Mouse (Mus musculus) adrenal gland, postnatal 4 days (tissue): ENCODE data around the gene Sectm1b. TPM values are rescaled to one million over a fixed set of nuclear protein-coding genes. Genes with fewer than 3 reads are reported as not detected.
"Not testable (repeated sequence)": the region's sequence is repeated elsewhere in the genome, so short reads cannot be mapped to it uniquely, and the experiment has no call there.

Experiments
- DNase-seq, 2 experiments: peaks; one replicate each; pipeline ENCODE4 v3.0.0; 2021 to 2022; ENCODE audit warnings: low spot score in 2 of 2, mixed read lengths in 2 of 2
- total RNA-seq, 2 experiments: library from RNA; stranded (reverse); gene quantifications; 2 replicates each; pipeline ENCODE4 v1.2.3; 2021

Gene Sectm1b
- total RNA-seq, 2 experiments from 2014 or later, result 0.48 TPM

- DNase-seq, result no peak
Measured at GRCm38 (mm10) chr11:121075655-121076054, 12.3 kb upstream of the Sectm1b start.

DNA sequence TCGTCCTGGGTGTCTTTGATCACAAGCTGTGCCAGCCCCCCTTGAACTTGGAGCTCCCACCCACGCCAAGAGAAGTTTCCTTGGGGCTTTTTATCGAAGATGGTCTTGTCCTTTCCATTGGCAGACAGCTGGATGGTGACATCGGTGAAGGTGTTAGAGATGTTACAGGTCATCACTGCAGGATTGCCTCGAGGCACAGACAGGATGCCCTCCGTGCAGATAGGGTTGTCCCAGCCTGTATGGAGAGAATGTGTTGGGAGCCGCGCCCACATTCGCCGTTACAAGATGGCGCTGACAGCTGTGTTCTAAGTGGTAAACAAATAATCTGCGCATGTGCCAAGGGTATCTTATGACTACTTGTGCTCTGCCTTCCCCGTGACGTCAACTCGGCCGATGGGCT lies 6.3 kb upstream of the Sectm1b start:
- DNase-seq, result not testable (repeated sequence)

DNA sequence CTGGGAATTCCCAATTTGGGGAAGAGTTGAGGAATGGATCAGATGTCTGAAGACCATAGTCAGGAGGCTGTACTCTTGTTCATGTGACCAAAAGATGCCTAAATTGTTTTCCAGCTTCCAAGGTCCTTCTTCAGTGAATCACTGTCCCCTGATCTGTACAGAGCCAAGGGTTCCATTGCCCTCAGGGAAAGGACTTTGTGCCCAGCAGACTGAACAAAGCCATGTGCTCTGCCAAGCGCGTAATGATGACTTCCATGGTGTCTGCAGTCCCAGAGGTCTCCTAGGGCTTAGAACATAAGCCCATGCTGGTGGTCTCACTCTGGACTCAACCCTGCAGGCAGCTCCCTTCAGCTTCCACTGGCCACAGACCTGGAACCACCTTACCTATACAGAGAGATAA lies 4.5 kb upstream of the Sectm1b start:
- DNase-seq, result no peak

- DNase-seq, result no peak
Measured at GRCm38 (mm10) chr11:121064197-121064596, 828 bp upstream of the Sectm1b start.

GRCm38 (mm10) chr11:121061615-121062014 lies 1.8 kb downstream of the Sectm1b start:
- no peak for DNase-seq

DNA sequence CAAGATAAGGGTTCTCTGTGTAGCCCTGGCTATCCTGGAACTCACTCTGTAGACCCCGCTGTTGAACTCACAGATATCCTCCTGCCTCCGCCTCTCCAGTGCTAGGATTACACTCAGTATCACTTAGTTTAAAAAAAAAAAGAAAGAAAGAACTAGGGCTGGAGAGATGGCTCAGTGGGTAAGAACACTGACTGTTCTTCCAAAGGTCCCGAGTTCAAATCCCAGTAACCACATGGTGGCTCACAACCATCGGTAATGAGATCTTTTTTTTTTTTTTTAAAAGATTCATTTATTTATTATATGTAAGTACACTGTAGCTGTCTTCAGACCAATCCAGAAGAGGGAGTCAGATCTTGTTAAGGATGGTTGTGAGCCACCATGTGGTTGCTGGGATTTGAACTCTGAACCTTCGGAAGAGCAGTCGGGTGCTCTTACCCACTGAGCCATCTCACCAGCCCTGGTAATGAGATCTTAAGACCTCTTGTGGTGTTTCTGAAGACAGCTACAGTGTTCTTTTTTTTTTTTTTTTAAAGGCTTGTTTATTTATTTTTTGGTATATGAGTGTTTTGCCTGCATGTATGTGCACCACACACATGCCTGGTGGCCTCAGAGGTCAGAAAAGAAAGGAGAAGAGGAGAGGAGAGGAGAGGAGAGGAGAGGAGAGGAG lies 2.8 kb downstream of the Sectm1b start:
- DNase-seq, result not testable (repeated sequence)

- DNase-seq, result no peak
Measured at GRCm38 (mm10) chr11:121059471-121059870, 3.9 kb downstream of the Sectm1b start.

DNA sequence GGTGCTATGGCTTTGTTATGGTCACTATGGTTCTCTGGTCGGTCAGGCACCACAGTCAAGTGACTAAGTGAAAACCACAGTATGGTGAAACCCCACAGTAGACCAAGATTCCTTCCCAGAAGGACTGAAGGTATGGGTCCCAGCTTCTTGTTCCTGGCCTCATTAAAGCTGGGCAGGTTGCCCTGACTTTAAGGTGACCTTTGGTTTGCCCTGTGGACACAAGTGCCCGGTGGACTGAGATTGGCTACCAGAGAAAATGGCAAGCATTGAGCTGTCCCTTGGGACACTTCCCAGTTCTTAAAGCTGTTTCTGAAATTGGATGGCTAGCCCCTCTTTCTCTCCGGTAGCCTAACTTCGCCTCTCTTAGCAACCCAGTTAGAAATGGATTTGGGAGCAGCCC lies 4.4 kb downstream of the Sectm1b start:
- DNase-seq, result no peak

- DNase-seq, result no peak
Measured at GRCm38 (mm10) chr11:121058122-121058521, 5.2 kb downstream of the Sectm1b start.

DNA sequence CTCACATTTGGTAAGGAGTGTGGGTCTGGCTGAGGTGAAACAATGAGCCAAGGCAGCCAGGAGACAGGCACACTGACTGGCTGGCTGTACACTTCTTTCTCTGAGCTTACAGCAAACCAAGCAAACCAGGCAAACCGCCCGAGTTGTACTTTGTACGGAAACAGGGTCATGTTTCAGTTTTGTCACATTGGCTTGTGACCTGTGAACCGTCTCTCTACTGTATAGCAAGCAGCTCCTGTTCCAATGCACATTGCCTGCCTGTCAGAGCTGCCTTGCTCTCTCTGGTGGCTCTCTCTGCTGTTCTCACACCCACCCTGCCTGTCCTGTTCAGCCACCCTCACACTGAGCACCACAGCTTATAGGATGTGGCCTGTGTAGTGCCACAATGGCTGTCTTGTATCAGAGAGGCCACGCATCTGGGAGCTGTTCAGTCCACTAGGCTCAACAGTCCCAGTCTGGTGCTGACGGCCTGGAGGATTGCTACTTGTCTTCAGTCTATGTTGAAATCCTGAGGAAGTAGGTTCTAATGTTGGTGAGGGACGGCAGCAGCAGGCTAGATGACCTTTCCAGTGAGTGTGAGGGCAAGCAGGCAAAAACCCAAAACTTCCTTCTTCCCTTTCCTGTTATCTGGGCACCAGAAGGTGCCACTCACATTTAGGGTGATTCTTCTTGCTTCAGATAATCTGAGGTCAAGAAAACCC lies 6.7 kb downstream of the Sectm1b start:
- no peak for DNase-seq

DNA sequence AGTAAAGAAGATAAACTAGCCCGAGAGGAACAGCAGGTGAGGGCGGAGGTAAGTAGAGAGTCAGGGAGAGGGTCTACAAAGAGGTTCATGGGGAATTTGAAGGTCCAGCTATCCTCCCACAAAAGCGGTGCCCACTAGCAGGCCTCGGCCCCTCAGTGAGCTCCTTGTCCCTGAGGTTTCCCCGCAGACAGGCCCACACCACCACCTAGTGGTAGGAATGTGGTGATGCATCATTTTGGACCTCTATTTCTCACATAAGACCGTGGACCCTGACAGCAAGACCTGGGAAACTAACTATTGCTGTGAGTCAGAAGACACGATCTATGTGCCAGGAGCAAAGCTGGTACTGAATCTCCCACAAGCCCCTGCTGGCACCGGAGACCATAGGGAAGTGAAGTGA lies 9.8 kb downstream of the Sectm1b start:
- DNase-seq, result peak; percentile 44 to 50

GRCm38 (mm10) chr11:121052387-121052786 lies 11.0 kb downstream of the Sectm1b start:
- DNase-seq, result no peak

- DNase-seq, result no peak
Measured at GRCm38 (mm10) chr11:121051793-121052192, 11.6 kb downstream of the Sectm1b start.

DNA sequence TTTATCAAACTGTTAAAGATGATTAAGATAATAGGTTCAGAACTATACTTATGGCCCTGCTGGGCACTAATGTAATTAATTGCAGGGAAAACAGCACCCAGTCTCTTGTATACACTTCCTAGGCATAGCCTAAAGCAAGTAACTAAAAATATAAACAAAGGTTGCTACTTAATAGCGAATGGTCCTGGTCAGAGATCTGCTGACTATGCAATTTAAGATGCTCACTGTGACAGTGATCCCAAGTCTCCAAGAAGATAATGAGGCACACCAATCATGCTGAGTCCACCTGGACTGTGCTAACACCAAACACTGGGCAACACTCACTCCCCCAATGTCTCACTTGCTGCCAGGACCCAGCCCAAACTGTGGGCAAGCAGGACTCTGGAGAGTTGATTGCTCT lies 13.5 kb downstream of the Sectm1b start:
- no peak for DNase-seq

DNA sequence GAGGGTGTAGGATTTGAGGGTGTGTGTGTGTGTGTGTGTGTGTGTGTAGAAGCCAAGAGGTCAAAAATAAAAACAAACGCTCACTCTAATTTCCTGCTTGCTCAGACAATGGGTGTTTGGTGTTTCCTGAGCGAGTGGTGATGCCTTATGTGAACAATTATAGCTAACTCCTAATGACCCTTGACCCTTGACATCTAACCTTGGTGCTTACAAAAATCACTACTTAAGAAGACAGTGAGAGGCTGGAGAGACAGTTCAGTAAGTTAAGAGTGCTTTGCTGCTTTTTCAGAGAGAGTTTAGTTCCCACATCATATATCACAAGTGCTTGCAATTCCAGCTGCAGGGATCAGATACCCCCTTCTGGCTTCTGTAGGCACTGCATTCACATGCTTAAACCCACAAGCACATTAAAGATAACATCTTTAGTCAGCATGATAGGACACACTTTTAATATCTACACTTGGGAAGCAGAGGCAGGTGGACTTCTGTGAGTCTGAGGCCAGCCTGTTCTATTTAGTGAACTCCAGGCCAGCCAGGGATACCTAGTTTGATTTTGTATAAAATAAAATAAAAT lies 15.5 kb downstream of the Sectm1b start:
- no peak for DNase-seq

- DNase-seq, result no peak
Measured at GRCm38 (mm10) chr11:121045286-121045685, 18.1 kb downstream of the Sectm1b start.

DNA sequence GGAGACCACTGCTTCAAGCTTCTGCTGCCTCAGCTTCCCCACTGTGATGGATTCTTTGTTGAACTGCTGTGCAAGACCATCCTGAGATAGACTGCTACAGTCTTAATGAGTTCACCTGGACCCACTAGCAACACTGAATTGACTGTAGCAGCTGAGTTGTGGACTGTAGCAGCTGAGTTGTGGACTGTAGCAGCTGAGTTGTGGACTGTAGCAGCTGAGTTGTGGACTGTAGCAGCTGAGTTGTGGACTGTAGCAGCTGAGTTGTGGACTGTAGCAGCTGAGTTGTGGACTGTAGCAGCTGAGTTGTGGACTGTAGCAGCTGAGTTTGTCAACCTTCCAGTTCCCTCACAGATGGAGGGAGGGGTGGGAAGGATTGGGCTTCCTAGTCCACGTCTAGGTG lies 20.3 kb downstream of the Sectm1b start:
- DNase-seq, result not testable (repeated sequence)

GRCm38 (mm10) chr11:121042480-121042879 lies 20.9 kb downstream of the Sectm1b start:
- no peak for DNase-seq

- no peak for DNase-seq
Measured at GRCm38 (mm10) chr11:121041636-121042035, 21.7 kb downstream of the Sectm1b start.

- peak; percentile 52 to 80 for DNase-seq
Measured at GRCm38 (mm10) chr11:121041212-121041611, 22.2 kb downstream of the Sectm1b start.

DNA sequence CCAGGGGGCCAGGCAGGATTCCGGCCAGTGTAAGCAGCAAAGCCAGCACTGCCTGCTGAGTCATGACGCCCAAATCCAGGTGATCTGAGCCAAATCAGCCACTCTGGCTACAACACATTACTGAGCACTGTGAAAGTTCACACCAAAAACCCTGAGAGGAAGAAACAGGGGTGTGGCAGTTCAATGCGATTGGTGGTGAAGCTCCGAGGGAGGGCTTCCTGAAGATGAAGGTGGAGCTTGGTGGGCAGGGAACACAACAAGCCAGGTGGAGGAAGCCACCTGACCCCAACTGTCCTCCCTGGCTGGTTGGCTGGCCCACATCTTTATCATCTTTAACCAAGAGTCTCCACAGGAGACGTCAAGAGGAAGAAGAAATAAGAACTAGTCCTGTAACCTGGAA lies 24.1 kb downstream of the Sectm1b start, which contains the start of gene Cd7:
Cd7 (minus strand) TSS at position 117 of the 400 bp plus-strand sequence.
- no peak for DNase-seq
